Mouse (Mus musculus) ES-E14 (cell line): ENCODE results near the gene Cdh18. TPM values are rescaled to one million over a fixed set of nuclear protein-coding genes. Genes with fewer than 3 reads are reported as not detected.

Experiments
- DNase-seq: peaks from one replicate; pipeline ENCODE4 v3.0.0-alpha.2; 2013; ENCODE audit warnings: low read depth, low spot score
- H3K27ac ChIP-seq: 2 replicates; pipeline ENCODE4 v1.5.1; 2012; ENCODE audit warnings: low read depth, mild to moderate bottlenecking, low read length, moderate library complexity, mixed read lengths; ENCODE audit not compliant: poor library complexity, insufficient read depth, severe bottlenecking
- H3K36me3 ChIP-seq: 2 replicates; pipeline ENCODE4 v1.6.1; 2012; ENCODE audit warnings: mild to moderate bottlenecking, low read length, moderate library complexity, mixed read lengths; ENCODE audit not compliant: control insufficient read depth, poor library complexity, insufficient read depth, severe bottlenecking
- H3K4me1 ChIP-seq, 2 experiments: fragments of 150-350 bp in 1 of 2; sonication (generic) in 1 of 2; 2 replicates each; pipeline ENCODE4 v1.6.1; 2012; ENCODE audit warnings: low read length in 2 of 2, mild to moderate bottlenecking in 1 of 2, mixed read lengths in 1 of 2; ENCODE audit not compliant: control insufficient read depth in 2 of 2, insufficient read depth in 2 of 2, poor library complexity in 1 of 2
- H3K4me3 ChIP-seq, 2 experiments: fragments of 150-350 bp in 1 of 2; sonication (generic) in 1 of 2; 2 replicates each; pipeline ENCODE4 v1.5.1; 2012; ENCODE audit warnings: low read length in 2 of 2, low read depth in 1 of 2, mild to moderate bottlenecking in 1 of 2, mixed read lengths in 1 of 2; ENCODE audit not compliant: insufficient read depth in 1 of 2, poor library complexity in 1 of 2, severe bottlenecking in 1 of 2
- H3K9ac ChIP-seq: 2 replicates; pipeline ENCODE4 v1.6.1; 2012; ENCODE audit warnings: low read depth, mild to moderate bottlenecking, low read length, mixed read lengths; ENCODE audit not compliant: poor library complexity, insufficient read depth, severe bottlenecking
- H3K9me3 ChIP-seq: fragments of 150-350 bp; sonication (generic); 2 replicates; pipeline ENCODE4 v1.6.1; 2012; ENCODE audit warnings: low read depth, mild to moderate bottlenecking, low read length; ENCODE audit not compliant: control insufficient read depth, insufficient read depth
- CHD2 ChIP-seq: IDR thresholded peaks from 2 replicates; pipeline ENCODE4 v1.6.1; 2014; ENCODE audit warnings: mild to moderate bottlenecking, low read depth, low read length, inconsistent platforms
- HCFC1 ChIP-seq: IDR thresholded peaks from 2 replicates; pipeline ENCODE4 v1.6.1; 2012; ENCODE audit warnings: low read length, inconsistent platforms, borderline replicate concordance; ENCODE audit not compliant: insufficient read depth
- MAFK ChIP-seq: IDR thresholded peaks from 2 replicates; pipeline ENCODE4 v1.6.1; 2014; ENCODE audit warnings: mild to moderate bottlenecking, low read depth, low read length, inconsistent platforms; ENCODE audit not compliant: insufficient read depth
- ZC3H11A ChIP-seq: IDR thresholded peaks from 2 replicates; pipeline ENCODE4 v1.6.1; 2012; ENCODE audit warnings: low read depth, mild to moderate bottlenecking, inconsistent platforms, low read length, borderline replicate concordance
- ZNF384 ChIP-seq: IDR thresholded peaks from 2 replicates; pipeline ENCODE4 v1.6.1; 2012; ENCODE audit warnings: low read depth, low read length, inconsistent platforms
- in situ Hi-C, 2 experiments: fragments of 600-800 bp; cut with MboI; formaldehyde crosslinking; loops; one replicate each; pipeline ENCODE4 v1.15.1; 2025; ENCODE audit warnings: low sequenced_read_pairs in 2 of 2, inconsistent platforms in 1 of 2; ENCODE audit not compliant: unreplicated experiment in 2 of 2
- total RNA-seq: library from RNA; depleted of rRNA; stranded (reverse); fragments of 300-350 nt; gene quantifications from 2 replicates; pipeline ENCODE4 v1.2.3, GENCODE M21; 2012

Cdh18 gene
- total RNA-seq, 1 experiment = 0.54 TPM

DNA sequence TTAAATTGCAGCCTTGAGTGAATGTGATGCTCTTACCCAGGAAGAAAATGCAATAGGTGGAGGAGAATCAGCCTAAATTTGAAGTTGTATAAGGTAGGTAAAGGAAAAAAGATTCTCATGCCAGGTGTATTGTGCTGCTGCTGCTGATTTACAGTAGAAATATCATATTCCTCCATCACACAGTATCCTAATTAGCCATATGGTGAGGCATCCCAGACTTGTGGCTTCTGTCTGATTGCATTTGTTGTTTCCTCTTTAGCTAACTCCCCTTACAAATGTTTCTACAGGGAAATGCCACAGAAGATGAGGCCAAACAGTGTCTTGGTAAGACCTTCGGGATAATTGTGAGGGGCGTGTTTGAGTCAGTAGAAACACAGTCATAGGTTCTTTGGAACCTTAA is 802.3 kb downstream of the Cdh18 start:
- Histone ChIP-seq H3K4me1 (no peaks in the 10 kb centered on the region), H3K4me3 (no peak overlapping the region), H3K9me3 (no peaks in the 10 kb centered on the region), H3K9ac (no peak overlapping the region), H3K36me3 (no peaks in the 10 kb centered on the region), H3K27ac (no peak overlapping the region)
- TF ChIP-seq CHD2 = no peak
- in situ Hi-C loops = no loop called here
- DNase-seq = no peak

- TF ChIP-seq CHD2 (no peak), ZNF384 (no peak), ZC3H11A (no peak), HCFC1 (no peak), MAFK (no peak)
- in situ Hi-C loops = no loop called here
- no peaks in the 10 kb centered on the region for H3K4me1 ChIP-seq
Observed at GRCm38 (mm10) chr15:23366325-23366724, 817.5 kb downstream of the Cdh18 start.

GRCm38 (mm10) chr15:23367712-23368111 is 818.9 kb downstream of the Cdh18 start:
- no peaks in the 10 kb centered on the region for H3K36me3 ChIP-seq
- no peak for TF ChIP-seq HCFC1
- no peak for TF ChIP-seq ZNF384
- no peak for TF ChIP-seq CHD2
- TF ChIP-seq MAFK = no peak
- no peak for TF ChIP-seq ZC3H11A
- H3K4me1 ChIP-seq = no peaks in the 10 kb centered on the region
- no peak overlapping the region for H3K9ac ChIP-seq
- in situ Hi-C loops = no loop called here
- no peak overlapping the region for H3K27ac ChIP-seq
- no peaks in the 10 kb centered on the region for H3K9me3 ChIP-seq
- H3K4me3 ChIP-seq = no peak overlapping the region
- no peak for DNase-seq

More at GRCm38 (mm10) chr15:23366325-23366724, 817.5 kb downstream of the Cdh18 start:
- no peak overlapping the region for H3K27ac ChIP-seq
- no peaks in the 10 kb centered on the region for H3K36me3 ChIP-seq
- no peak for DNase-seq
- no peak overlapping the region for H3K4me3 ChIP-seq
- H3K9me3 ChIP-seq = no peaks in the 10 kb centered on the region
- no peak overlapping the region for H3K9ac ChIP-seq

DNA sequence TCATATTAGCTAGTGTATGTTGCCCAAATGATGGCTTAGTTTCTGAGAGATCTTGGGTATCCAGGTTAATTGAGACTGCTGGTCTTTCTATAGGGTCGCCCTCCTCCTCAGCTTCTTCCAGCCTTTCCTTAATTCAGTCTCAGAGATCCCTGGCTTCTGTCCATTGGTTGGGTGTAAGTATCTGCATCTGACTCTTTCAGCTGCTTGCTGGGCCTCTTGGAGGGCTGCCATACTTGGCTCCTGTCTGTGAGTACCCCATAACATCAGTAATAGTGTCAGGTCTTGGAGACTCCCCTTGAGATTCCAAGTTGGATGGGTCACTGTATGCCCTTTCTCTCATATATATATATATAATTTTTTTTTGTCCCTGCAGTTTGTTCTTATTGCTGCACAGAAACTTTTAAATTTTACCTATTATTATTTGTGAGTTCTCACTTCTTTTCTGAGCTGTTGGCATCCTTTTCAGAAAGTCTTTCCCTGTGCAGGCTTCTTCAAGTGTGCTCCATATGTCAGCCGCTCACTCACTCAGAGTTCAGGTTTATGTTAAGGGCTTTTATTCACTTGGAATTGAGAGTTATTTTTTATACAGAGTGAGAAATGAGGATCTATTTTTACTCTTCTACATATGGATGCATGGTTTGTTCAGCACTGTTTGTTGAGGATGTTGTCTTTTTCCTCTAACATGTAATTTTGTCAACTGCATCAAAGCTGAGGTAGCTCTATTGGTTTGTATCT is 829.4 kb downstream of the Cdh18 start:
- Histone ChIP-seq H3K4me1 (no peaks in the 10 kb centered on the region), H3K36me3 (no peaks in the 10 kb centered on the region), H3K9ac (no peak overlapping the region), H3K27ac (no peak overlapping the region), H3K9me3 (no peaks in the 10 kb centered on the region), H3K4me3 (no peak overlapping the region)
- no peak for TF ChIP-seq ZNF384
- TF ChIP-seq HCFC1 = no peak
- TF ChIP-seq MAFK = no peak
- TF ChIP-seq ZC3H11A = no peak
- TF ChIP-seq CHD2 = no peak
- no peak for DNase-seq
- in situ Hi-C loops = no loop called here

- H3K9ac ChIP-seq = no peak overlapping the region
- no peak for DNase-seq
- in situ Hi-C loops = no loop called here
- H3K9me3 ChIP-seq = no peaks in the 10 kb centered on the region
- H3K27ac ChIP-seq = no peak overlapping the region
- no peaks in the 10 kb centered on the region for H3K36me3 ChIP-seq
- H3K4me1 ChIP-seq = no peaks in the 10 kb centered on the region
- TF ChIP-seq CHD2 (no peak), HCFC1 (no peak), ZNF384 (no peak), ZC3H11A (no peak), MAFK (no peak)
- H3K4me3 ChIP-seq = no peak overlapping the region
Observed at GRCm38 (mm10) chr15:23385816-23386215, 837.0 kb downstream of the Cdh18 start.
